Mouse (Mus musculus): Measurements from ENCODE around the gene Cnksr1. TPM values are rescaled to one million over a fixed set of nuclear protein-coding genes. Genes with fewer than 3 reads are reported as not detected.
A peak's percentile ranks its signal among the peaks of the same experiment; 100 is the strongest.

Cnksr1 gene
- total RNA-seq, 4 experiments from 2014 or later, result 0.17 to 0.65 (median 0.46) TPM

DNA sequence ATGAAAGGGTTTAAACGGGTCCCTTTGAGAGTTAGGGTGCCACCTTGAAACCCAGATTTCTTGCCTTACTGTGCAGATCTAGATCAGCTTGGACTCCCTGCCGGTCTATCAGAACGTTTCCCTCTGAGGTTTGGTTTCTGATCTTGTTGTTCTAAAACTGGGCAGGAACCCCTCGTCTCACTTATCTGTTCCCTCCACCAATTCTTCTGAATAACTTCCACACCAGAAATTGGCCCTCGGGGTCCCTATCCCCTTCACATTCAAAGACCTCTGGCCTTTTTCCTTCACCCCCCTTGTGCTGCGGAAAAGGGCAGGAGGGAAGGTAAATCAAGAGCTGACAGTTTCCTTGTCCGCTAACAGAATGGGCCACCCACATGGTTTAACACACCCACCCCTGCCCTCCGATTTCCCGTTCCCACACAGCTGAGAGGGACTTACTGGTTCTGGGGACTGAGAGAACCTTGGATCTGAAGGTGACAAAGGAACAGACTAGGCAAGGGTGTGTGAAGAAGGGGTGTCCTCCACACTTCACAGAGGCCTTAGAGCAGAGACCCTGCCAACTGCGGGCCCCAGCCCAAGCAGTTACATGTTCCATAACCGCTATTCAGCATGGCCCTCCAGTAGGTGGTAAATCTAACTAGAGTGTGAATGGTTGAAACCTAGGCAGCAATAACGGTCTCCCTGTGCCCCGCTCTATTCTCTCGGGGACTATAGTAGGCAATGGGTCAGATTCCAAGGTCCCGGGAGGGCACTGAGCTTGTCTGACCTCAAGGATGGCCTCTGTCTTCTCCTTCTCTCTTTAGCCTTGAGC is 14.9 kb upstream of the Cnksr1 start:
- DNase-seq, result no peak

DNA sequence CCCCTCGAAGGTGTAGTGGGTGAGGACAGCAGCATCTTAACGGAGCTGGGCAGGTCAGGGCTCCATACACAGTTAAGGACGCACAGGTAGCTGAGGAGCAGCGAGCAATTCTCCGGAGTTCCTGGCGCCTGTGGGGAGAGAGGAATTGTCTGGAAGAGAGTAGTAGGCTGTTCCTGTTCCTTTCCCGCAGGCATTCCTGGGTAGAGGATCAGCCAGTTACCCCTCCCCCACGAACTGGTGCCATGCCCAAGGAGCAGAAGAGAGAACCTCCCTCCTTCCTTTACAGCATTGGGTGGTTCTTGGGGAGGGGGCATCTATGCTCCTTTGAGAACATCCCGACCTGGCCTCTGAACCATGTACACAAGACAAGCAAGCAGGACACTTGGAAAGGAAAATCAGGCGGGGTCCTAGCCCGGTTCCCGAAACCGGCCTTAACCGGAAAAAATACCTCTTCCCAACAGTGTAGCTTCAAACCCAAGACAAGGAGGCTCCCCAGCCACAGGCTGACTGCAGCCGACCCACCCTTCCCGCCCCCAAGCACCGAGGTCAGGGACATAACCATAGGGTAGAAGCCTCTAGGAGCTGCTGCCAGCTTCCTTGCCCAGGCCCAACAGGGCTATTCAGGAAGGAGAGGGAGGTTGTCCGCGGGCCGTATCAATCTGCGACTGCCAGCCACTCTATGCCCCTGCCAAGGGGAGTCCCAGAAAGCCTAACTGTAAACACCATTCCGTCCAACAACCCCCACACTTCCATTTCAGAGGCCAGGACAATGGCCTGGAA is 14.1 kb upstream of the Cnksr1 start:
- DNase-seq, result no peak

DNA sequence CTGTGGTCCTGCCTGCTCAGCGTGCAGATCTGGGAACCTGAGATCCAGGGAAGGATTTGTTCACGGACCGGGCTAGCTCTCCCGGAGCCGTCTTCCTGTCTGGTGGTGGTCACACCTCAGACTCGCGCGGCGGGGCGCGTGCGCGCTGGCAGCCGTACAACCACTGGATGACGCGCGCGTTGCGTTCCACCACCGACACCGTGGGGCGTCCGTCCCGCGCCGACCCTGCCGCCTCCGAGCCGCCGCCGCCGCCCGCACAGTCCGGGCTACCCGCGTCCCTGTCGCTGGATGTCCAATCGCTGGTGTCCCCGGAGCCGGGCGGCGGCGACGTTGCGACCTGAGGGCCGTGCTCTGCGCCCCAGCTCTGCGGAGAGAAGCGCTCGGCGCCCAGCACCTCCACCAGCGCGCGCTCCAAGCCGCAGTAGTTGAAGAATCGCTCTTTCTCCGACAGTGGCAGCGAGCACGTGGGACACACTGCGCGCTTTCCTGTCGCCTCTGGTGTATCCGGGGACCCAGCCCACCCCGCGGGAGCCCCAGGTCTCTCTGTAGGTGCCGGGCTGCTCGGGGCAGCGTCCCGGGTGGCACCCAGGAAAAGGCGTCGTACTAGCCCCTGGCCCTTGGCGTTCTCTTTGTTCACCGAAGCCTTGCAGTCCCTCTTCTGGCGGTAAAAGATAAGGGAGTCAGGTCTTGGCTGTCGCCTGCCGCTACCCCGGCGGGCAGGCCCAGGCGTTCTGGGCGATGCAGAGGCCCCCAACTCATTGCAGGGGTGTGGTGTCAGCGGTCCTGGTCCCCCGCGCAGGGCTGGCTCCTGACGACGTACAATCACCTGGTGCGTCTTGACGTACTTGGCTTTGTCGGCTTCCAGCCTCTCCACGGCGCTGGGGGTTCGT is 13.3 kb upstream of the Cnksr1 start:
- DNase-seq, result no peak

DNA sequence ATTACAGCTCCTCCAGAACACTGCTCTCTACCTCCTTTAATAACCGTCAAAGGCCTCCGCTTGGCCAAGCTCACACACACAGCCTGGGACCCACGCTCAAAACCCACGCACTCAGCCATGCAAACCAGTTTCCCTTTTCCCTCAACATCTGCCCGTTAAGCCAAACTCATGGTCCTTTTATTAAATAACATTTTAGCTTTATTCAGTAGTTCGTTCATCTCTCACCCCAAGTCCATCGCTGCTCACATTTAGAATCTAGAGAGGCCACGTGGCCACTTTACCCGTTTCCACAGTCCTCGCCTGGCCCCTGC is 12.7 kb upstream of the Cnksr1 start:
- no peak for DNase-seq

DNA sequence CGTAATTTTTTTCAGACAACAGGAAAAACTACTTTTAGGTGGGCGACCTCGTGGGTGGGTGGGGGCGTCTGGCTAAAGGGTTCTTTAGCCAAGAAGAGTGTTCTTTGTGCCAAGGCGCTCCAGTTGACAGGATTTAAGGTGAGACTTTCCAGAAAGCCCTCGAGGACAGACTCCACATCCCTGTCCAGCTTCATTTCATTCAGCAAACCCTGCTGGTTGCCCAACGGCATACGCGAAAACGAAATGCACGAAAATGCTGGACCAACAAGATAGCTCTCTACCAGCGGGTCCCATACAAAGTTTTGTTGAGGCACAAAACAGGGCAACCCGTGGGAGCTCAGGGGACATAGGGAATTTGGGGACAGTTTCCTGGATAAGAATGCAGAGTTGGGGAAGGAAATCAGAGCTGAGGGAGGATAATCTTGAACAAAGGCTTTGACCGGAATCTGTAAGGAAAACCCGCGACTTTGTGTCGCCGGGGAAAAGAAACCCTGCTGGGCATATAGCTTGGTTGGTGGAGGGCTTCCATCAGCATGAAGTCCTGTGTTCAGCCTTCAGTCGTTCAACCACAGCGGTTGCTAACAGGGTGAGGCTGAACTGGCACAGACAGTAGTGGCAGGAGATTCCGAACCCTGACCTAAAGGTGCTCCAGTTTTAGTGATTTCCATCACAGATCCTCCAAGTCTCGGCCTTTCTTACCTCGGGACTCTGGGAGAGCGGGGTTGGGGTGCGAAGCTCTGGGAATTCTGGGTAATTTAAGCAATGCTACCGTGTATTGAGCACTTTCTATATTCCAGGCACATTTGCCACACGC is 12.1 kb upstream of the Cnksr1 start:
- no peak for DNase-seq

DNA sequence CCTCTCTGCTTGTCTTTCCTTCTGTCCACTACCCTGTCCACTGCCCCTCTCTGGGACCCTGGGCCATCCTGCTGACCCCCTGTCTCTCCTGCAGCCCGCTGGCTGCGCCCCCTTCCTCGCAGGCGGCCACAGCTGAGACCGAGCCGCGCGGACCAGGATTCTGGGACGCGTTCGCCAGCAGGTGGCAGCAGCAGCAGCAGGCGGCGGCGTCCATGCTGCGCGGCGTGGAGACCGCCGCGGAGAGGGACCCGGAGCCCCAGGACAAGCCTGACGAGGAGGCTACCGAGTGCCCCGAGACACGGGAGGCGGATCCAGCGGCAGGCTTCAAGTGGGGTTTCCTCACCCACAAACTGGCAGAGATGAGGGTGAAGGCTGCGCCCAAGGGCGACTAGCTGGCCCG is 11.5 kb upstream of the Cnksr1 start:
- DNase-seq, result no peak

DNA sequence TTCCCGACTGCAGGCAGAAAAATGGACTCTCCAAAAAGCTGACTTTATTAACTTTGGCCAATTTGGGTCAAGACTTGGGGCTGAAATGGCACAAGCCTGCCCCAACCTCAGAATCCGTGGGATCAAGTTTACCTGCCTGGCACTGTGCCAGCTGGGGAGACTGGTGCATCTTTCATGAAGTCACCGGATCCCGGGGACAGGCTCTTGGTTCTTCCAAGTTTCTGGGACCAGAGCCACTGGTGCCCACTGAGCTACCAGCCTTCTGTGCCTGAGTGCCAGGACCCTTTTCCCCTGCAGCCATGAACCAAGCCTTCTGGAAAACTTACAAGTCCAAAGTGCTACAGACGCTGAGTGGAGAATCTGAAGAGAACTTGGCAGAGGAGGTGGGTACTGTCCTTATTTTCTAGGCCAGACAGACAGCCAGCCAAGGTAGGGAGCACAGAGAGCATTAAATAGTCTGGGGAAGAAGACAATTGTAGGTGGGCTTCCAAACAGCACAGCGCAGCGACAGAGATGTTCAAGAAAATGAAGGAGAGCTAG is 8.6 kb upstream of the Cnksr1 start, which contains the start of gene Gm30191:
Gene Gm30191 (plus strand): TSS at position 217 of the 540 bp plus-strand sequence.
- DNase-seq, result no peak

DNA sequence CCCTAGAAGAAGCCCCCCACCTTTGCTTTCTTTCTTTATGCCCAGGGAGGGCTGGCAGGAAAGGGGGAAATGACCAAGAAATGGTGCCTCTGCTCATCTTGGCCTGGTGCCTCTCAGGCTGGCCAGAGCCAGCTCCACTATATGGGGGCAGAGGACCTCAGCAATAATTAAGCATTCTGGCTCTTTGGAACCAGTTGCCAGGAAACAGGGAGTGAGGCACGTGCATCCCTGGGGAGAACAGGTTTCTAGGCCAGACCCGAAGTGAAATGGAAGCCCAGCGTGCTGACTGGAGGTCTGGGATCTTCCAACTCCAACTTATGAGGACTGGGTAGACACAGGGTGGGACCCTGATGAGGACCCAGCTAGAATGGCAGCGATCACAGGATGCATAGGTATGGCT is 8.1 kb upstream of the Cnksr1 start:
- no peak for DNase-seq

DNA sequence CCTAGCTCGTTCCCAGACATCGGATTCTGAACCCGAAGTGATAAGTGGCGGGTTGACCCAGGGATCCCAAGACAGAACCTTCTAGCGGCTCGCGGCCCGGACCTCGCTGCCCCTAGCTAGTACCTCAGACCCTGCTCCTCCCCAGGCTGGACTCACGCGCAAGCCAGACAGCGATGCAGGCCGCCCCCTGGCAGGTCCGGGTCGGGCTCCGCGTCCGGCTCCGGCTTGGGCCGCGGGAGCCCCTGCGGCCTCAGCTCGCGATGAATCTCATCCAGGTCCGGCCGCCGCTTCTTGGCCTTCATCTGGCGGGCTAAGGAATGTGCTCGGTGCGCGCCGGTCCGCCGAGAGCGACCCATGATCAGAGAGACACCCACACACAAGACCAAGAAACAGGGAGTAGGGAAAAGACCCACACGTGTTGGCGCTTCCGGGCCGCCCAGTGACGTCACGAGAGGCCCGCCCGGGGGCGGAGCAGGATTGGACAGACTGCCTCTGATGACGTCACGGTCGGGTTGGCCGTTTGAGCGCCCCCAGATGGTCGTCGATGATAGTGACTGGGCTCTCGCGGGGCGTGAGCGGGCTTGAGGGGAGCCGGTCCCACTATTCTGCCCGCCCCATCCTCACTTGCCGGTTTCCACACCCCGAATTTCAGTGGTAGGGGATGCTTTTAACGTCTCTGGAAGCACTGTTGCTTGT is 7.1 kb upstream of the Cnksr1 start, which contains the start of gene Zfp593:
Gene Zfp593 (minus strand): TSS at position 445 of the 696 bp plus-strand sequence.
- peak; percentile 91 for DNase-seq

DNA sequence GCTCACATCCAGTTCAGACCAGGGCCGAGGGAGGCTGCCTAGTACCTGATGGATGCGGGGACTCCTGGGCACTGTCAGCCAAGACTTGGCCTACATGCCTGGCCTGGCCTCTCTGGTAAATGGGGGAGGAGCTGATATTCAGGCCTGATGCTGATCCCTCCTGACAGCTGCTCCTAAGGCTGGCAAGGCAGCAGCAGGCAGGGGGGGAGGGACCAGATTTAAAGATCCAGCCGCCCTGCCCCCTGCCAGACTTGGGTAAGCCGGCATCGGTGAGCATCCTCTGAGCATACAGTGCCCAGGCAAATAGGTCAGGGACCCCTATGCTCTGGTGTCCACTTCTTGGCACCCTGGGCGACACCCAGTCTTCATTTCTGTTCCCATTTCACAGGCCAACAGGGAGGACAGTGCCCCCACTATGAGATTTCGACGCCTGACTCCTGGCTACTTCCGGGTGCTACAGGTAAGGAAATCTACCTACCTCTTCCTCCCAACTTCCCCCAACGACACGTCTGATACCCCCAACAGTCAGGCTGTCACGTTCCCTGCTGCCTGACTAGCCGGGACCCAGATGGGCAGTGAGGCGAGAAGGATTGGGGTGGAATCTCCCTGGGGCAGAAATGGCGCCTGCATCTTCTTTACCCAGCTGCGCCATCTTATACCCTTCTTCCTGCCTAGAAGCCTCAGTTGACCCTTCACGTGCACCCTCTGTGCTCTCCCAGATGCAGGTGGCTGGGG is 5.5 kb upstream of the Cnksr1 start, which contains the start of gene E130218I03Rik:
Gene E130218I03Rik (plus strand): TSS at position 147 of the 735 bp plus-strand sequence.
- no peak for DNase-seq

DNA sequence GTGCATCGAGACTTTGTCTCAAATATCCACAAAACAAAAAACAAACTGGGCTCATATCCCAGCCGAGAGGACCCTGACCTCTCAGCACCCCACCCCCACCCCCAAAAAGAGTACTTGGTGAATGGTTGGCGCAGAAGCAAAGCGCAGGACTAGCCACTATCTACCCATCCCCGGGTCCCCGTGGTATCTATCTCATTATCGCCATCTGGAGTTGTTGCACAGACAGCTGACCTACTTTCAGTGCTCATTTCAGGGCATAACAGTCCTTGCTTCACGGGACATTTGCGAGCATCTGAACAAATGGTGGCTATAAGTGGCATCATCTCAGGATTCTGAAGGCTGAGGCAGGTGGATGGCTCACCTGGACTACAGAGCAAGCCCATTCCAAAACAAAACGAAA is 487 bp upstream of the Cnksr1 start:
- no peak for DNase-seq

DNA sequence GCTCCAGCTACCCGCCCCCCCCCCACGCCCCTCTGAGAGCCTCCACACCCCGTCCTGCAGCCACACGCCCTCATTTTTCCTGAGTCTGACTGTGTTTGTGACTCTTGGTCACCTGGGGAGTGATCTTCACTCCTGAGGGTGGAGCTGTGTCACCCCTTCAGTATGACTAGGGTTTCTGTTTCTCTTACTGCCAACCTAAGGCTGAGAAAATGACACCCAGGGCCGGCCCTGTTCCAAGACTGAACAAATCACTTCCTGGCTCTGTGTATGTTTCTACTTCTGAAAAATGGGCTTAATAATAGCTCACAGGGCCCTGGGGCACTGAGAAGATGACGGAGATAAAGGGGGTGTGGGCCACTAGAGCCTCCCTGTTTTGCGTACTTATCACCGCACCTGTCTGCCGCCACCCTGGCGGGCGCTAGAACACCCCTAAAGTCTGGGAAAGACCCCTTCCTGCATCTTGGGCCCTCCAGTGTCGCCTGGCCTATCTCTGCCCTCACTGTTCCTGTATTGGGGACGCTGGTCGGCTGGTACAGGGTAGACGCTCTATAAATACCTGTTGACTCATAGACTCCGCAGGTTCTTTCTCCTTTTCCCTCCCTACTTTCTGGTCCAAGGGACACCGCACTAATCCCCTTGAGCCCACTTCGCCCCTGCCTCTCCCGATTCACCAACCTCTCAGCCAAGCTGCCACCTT is 469 bp downstream of the Cnksr1 start:
- no peak for DNase-seq

DNA sequence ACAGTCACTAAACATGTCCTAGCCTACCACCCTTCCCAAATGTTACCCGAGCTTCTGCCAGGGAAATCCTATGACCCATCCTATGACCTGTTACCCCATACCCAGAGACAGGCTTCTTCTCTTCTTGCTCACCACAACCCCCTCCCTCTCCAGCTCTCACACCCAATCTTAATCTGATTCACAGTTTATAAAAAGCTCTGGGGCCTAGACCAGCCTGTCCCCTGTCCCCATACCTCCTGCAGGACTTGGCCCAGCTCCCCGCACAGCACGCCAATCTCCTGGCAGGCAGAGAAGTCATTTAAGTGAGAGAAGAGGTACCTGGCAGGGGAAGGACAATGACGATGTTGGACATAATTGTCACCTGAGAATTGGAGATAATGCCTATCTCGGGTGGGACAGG is 3.3 kb downstream of the Cnksr1 start:
- no peak for DNase-seq

DNA sequence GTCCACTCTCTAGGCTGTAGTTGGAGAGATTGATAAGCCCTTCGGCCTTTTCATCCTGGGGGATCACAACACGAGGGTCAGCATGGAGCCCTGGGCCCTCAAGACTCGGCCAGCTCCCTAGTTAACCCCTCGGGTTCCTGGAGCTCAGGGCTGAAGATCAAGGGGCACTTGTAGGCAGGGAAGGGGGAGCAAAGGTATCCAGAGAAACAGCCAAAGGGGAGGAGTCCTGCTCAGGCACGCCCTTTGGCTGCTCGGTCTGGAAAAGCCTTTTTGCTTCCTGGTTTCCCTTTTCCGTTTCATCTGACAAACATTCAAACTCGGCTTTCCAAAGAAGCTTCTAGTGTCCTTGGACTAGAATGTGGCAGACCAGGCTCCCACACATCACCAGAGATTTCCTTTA is 7.8 kb downstream of the Cnksr1 start:
- no peak for DNase-seq

DNA sequence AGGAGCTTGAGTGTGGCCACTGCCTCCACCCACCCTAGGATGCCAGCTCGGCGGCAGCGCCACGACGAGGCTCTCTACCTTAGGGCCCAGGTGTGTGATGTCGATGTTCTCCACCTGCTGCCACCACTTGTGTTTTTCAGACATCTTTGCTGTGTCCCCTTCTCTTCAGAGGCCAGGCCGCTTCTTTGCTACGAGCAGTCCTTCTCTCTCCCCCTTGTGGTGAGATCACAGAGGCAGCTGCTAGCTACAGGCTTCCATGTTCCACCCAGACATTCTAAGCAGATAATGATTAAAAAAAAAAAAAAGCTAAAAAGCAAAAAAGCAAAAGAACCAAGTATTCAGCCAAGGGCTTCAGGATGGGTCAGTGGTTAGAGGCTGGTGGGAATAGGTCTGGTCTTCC is 11.0 kb downstream of the Cnksr1 start, which contains the start of gene Catsper4:
Gene Catsper4 (minus strand): TSS at position 190 of the 400 bp plus-strand sequence.
- DNase-seq, result no peak

DNA sequence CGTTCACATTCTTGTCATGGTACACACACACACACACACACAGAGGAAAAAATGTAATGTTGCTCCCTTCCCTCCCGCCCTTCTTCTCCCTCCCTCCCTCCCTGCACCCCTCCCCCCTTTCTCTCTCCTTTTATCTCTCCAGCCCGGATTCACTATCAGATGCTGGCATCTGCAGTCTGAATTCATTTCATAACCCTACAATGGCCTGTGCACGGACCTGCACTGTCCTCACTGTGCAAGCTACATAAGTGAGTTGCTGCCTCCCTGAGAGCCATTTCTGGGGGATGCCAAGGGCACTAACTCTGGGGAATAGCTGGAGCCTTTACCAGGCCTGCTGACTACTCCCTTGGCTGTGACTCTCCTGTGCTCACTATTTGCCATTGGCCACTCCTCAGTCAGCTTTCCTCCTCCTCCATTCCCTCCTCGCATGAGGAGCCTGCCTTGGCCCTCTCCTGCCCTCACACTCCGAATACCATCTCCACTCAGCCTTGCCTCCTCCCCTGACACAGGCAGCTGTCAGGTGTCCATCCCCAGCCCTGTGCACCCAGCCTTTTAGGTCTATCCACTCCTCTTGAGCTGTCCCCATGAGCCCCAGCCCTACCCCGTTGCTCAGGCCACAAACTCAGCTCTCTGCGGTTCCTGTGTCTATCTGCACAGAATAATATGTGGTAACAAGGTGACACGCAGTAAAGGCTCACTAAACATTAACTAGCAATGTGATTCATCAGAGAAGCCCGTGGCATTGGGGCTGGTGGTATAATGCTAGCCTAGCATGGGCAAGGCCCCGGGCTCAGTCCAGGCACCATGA is 15.2 kb downstream of the Cnksr1 start:
- no peak for DNase-seq

DNA sequence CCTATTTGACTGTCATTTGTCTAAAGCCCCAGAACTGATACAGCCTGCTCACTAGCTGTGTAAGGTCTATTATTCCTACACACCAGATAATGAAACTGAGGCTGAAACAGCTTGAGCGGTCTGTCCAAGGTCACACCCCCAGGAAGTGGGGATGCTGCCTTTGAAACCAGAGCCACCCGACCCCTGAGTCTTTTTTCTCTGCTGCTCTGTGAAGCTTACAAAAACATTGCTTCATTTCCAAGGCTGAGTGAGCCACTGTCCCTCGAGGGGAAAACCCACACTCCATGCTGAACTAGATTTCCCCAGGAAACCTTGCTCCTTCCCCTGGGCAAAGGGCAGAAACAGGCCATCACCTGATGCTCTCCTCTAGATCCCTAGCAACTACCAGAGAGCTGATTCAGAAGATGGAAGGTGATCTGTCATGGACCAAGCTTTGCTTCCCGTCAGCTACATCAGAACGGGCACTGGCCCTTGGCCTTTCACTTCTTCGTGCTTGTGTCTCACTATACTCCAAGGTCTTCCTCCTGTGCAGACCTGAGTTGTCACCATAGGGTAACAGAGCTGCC is 31.6 kb downstream of the Cnksr1 start:
- no peak for DNase-seq

DNA sequence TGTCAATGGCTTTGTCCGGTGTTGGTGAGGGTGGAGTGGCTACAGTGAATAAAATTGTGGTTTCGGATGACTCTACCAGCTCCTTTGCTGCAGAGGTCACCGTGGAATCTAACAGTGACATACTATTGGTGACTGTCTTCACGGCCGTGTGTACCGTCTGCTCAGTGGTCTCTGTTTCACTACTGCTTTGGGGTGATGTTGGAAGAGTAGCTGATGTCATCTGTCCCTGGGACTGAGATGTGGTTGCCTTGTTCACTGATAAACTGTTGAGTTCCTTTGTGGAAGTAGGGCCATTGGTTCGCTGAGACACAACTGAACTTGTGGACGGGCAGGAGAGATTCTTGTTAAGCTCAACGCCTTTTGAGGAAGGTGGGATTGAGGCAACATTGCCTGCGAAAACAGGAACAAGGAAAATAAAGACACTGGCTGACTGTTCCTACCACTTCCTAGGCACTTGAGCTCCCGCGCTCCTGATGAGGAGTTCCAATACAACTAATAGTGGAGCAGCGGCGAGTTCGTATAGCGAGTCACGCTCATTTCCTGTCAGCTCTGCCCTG is 34.8 kb downstream of the Cnksr1 start:
- no peak for DNase-seq

Measured in adrenal gland, adult 8-10 months (tissue).